Mouse (Mus musculus) left cerebral cortex, postnatal 4 days (tissue): Measurements from ENCODE around the gene Capn9. TPM values are rescaled to one million over a fixed set of nuclear protein-coding genes. Genes with fewer than 3 reads are reported as not detected.

ENCODE experiments used
- DNase-seq: peaks from one replicate; pipeline ENCODE4 v3.0.0-alpha.2; 2022
- intact Hi-C: fragments of 180-260 bp; cut with DNase I; formaldehyde crosslinking; loops from one replicate; pipeline ENCODE4 v1.15.1; 2025
- total RNA-seq, 2 experiments: library from RNA; stranded (reverse); gene quantifications; 2 replicates each; pipeline ENCODE4 v1.2.3; 2021

The Capn9 gene
- under 1 TPM in 1 of 2 experiments, not detected in 1; 0.32 TPM for total RNA-seq

- intact Hi-C loops: no loop called here
- DNase-seq: no peak
Observed at GRCm38 (mm10) chr8:124575811-124576210, at the start of gene Capn9. Gene Capn9, plus strand, starts transcription at chr8:124576111.

GRCm38 (mm10) chr8:124526261-124526660 lies 49.6 kb upstream of the Capn9 start:
- intact Hi-C loops: no loop called here
- DNase-seq: no peak

GRCm38 (mm10) chr8:124530076-124530475 lies 45.8 kb upstream of the Capn9 start:
- DNase-seq: peak; percentile 70
- intact Hi-C loops: no loop called here

- DNase-seq: peak; percentile 62
- intact Hi-C loops: no loop called here
Observed at GRCm38 (mm10) chr8:124530556-124530955, 45.4 kb upstream of the Capn9 start.

DNA sequence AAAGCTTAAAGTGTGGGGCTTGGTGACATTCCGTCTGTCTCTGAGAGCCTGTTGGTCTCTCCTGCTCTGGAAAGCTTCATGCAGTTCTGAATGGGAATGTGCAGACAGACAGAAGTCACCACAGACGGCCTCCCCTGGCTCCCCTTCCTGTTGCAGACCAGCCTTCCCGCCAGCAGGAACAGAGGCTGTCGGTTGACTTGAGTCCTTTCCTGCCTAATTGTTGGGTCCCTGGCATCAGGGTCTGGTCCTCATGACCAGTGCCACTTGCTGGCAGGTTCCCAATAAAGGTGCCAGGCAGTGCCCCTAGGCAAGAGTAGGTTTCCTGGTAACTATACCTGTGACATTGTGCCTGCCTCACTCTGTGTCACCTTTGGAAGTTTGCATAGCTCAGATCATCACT lies 44.9 kb upstream of the Capn9 start:
- DNase-seq: peak; percentile 31
- intact Hi-C loops: no loop called here

GRCm38 (mm10) chr8:124532626-124533025 lies 43.3 kb upstream of the Capn9 start:
- no peak for DNase-seq
- intact Hi-C loops: no loop called here

DNA sequence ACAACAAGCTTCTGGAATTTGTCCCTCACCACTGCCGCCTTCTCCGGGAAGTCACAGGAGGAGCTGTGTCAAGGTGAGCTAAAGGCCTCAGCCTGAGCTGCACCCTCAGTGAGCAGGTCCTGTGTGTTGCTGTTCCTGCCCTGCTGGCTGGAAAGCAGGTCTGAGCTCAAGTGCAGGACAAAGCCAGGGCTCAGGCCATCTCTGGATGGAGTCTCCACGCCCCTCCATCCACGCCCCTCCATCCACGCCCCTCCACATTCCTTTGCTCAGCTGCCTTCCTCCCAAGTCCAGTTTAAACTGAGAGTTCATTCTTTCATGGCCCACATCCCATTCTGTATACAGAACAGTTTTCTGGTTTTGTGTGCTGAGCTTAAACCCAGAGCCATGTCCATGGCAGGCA lies 40.5 kb upstream of the Capn9 start:
- intact Hi-C loops: no loop called here
- DNase-seq: no peak

DNA sequence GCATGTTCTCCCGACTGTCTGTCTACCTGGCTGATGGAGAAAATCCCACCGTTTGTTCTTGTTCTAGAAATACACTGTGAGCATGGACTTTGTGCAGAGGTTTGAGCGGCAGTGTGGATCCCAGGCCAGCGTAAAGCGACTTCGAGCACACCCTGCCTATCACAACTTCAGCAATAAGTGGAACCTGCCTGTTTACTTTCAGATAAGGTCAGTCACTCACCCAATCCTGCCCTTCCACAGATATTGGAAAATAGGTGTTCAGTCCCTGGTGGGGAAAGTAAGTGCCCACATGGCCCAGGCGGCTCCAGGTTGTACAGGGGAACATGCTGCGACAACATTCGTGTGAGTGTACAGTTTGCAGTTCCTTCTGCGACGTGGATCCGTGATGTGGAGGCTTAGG lies 35.0 kb upstream of the Capn9 start:
- intact Hi-C loops: no loop called here
- no peak for DNase-seq

- DNase-seq: no peak
- intact Hi-C loops: no loop called here
Observed at GRCm38 (mm10) chr8:124542001-124542400, 33.9 kb upstream of the Capn9 start.

DNA sequence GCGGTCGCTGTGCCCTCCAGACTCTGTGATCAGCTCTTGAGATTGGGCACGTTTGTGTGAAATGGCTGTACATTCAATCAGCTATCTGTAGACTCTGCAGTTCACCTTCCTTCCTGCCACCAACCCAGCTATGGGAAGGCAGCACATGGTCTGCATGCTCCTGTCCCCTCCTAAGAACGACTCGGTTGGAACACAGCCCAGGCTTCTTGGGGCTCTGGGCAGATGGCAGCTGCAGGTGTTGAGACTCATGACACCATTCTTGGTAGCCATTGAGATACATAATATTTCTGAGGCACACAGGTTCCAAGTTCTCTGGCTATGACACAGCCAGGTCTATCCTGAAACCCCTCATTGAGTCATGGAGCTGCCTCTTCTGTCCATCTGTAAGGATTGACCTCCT lies 32.6 kb upstream of the Capn9 start:
- DNase-seq: no peak
- intact Hi-C loops: no loop called here

- intact Hi-C loops: loop anchor here (5.0 kb wide), 1 partner anchor 136 kb away; no protein-coding TSS in a partner anchor
- DNase-seq: no peak
Observed at GRCm38 (mm10) chr8:124546371-124546770, 29.5 kb upstream of the Capn9 start.

GRCm38 (mm10) chr8:124546815-124547214 lies 29.1 kb upstream of the Capn9 start:
- no peak for DNase-seq
- intact Hi-C loops: loop anchor here (5.0 kb wide), 1 partner anchor 135 kb away; no protein-coding TSS in a partner anchor

GRCm38 (mm10) chr8:124547269-124547668 lies 28.6 kb upstream of the Capn9 start:
- intact Hi-C loops: loop anchor here (5.0 kb wide), 1 partner anchor 135 kb away; no protein-coding TSS in a partner anchor
- no peak for DNase-seq

GRCm38 (mm10) chr8:124548187-124548586 lies 27.7 kb upstream of the Capn9 start:
- intact Hi-C loops: loop anchor here (5.0 kb wide), 1 partner anchor 134 kb away; no protein-coding TSS in a partner anchor
- no peak for DNase-seq

GRCm38 (mm10) chr8:124551011-124551661 lies 24.8 kb upstream of the Capn9 start:
- no peak for DNase-seq
- intact Hi-C loops: no loop called here

DNA sequence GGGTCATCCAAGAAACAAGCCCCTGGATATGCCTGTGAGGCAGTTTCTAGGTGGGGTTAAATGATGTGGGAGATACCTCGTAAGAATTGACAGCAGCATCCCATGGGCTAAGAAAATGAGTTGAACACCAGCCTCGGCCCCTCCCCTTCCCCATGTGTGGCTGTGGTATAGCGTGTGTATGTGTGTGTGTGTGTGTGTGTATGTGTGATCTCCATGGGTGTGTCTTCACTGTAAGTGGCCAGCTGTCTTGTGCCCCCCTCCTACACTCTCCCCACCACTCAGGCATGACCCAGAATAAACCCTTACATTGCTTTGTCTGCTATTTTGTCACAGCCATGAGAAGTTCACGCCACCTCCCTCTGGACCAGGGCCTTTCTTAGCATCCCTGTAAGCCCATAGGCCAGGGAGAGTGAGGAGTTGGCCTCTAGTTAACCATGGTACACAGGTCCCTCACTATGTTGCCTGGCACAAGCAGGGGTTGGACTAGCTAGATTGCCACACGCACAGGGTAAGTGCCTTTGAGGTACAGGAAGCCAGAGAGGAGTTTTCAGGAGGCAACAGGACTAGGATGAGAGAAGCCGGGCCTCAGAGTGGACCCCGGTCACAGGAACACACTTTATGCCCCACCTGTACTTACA lies 20.7 kb upstream of the Capn9 start:
- intact Hi-C loops: no loop called here
- DNase-seq: no peak

GRCm38 (mm10) chr8:124556164-124556563 lies 19.7 kb upstream of the Capn9 start:
- intact Hi-C loops: no loop called here
- no peak for DNase-seq

DNA sequence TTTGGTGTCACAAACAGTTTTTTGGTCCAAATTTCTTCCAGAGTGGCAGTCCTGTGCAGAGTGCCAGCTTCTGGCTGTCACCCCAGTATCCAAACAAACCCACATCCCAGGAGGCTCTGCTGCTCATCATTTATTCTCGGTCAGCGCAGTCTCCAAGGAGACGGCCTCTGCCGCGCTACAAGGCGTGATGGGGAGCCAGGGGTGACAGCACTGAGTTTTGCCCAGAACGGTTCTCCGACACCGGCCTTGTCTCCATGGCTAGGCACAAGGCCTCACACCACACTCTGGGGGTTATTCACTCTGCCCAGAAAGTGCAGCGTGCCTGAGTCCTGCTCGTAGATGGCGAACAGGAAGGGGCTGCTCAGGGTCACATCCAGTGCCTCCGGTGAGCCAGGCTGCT lies 19.3 kb upstream of the Capn9 start:
- intact Hi-C loops: no loop called here
- peak; percentile 78 for DNase-seq

DNA sequence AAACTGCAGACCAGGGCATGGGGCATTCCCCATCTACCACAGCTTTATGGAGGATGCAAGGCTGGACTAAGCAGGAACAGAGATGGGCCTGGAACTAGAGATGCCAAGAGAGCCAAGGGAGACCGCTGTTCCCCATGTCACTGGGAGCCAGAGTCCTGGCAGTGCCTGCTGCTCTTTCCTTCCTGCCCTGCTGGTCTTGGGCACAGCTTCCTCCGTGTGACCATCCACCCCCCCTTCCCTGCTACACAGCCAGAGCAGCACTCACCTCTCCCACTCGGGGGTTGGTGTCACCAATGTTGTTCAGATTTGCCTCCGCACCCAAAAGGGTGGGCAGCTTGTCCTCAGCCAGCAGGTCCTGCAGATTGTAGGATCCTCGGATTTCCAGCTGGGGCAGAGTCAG lies 18.4 kb upstream of the Capn9 start:
- intact Hi-C loops: no loop called here
- DNase-seq: no peak

DNA sequence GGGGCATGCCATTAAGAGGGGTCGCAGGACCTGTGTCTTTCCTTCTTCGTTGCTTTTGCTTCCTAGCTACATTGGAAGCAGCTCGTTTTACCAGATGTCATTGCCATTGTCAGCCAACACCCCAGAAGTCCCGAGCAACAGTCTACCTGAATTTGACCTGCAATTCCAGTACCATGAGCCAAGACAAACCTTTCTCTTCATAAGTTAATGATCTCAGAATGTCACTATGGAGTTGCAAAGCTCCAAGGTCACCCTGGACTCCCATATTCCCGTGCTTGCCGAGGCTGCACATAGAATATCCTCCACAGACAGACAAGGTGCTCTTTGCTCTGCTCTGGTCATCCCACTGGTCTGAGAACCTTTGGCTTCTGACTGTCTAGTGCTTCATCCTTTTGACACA lies 8.8 kb upstream of the Capn9 start:
- intact Hi-C loops: no loop called here
- DNase-seq: no peak

- DNase-seq: no peak
- intact Hi-C loops: no loop called here
Observed at GRCm38 (mm10) chr8:124567584-124567983, 8.3 kb upstream of the Capn9 start.

DNA sequence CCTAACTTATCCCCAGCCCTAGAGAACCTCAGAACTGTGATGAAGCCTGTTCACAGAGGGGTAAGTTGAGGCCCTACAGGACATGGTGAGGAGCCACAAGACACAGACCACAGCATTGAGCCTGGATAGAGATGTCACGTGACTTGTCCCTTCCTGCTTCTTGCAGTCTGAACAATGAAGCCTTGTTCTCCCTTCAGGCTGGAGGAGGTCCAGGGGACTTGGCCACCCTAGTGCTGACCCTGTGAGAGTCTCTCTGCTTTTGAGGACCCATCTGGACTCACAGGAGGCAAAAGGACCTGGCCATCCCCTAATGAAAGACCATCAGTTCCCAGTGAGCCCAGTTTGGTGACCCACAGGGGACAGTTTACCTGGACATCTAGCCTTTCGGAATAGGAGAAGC lies 6.8 kb upstream of the Capn9 start:
- intact Hi-C loops: no loop called here
- peak; percentile 59 for DNase-seq
